Mouse (Mus musculus) forebrain, embryonic 16.5 days (tissue): ENCODE measurements around the gene Dzip1. TPM values are rescaled to one million over a fixed set of nuclear protein-coding genes. Genes with fewer than 3 reads are reported as not detected.
A peak's percentile ranks its signal among the peaks of the same experiment; 100 is the strongest.

ENCODE experiments used
- ATAC-seq: fragments of 200-750 bp; cut with Nextera tagmentation; 2 replicates; pipeline ENCODE4 v1.8.0; 2017; ENCODE audit warnings: mild to moderate bottlenecking, moderate library complexity
- H3K27ac ChIP-seq: fragments of 300-500 bp; sonication (generic); 2 replicates; pipeline ENCODE4 v1.5.1; 2014; ENCODE audit warnings: low read length, control low read depth
- H3K27me3 ChIP-seq: fragments of 300-500 bp; sonication (generic); replicated peaks from 2 replicates; pipeline ENCODE4 v1.6.1; 2014; ENCODE audit warnings: low read length; ENCODE audit not compliant: control insufficient read depth, insufficient read depth
- H3K36me3 ChIP-seq: fragments of 300-500 bp; sonication (generic); 2 replicates; pipeline ENCODE4 v1.6.1; 2014; ENCODE audit not compliant: control insufficient read depth, insufficient read depth
- H3K4me1 ChIP-seq: fragments of 300-500 bp; sonication (generic); replicated peaks from 2 replicates; pipeline ENCODE4 v1.6.1; 2014; ENCODE audit warnings: low read length; ENCODE audit not compliant: control insufficient read depth, insufficient read depth
- H3K4me2 ChIP-seq: fragments of 300-500 bp; sonication (generic); 2 replicates; pipeline ENCODE4 v1.6.1; 2014; ENCODE audit warnings: mild to moderate bottlenecking, low read length, control low read depth
- H3K4me3 ChIP-seq: fragments of 300-500 bp; sonication (generic); replicated peaks from 2 replicates; pipeline ENCODE4 v1.5.1; 2014; ENCODE audit warnings: mild to moderate bottlenecking, low read length, control low read depth
- H3K9ac ChIP-seq: fragments of 300-500 bp; sonication (generic); replicated peaks from 2 replicates; pipeline ENCODE4 v1.6.1; 2014; ENCODE audit warnings: low read depth, low read length, control low read depth
- H3K9me3 ChIP-seq: fragments of 300-500 bp; sonication (generic); 2 replicates; pipeline ENCODE4 v1.6.1; 2016; ENCODE audit warnings: low read length; ENCODE audit not compliant: control insufficient read depth
- WGBS: fragments of 180-500 bp; shearing (Covaris S2); extraction: QIAGEN DNeasy Blood & Tissue Kit; methylation state at CpG from one replicate; pipeline ENCODE4 v1.1.7; 2014; 5-methylcytosine and 5-hydroxymethylcytosine counted together
- polyA plus RNA-seq: library from polyadenylated mRNA; unstranded; fragments of >200 nt; fragmentation: Nextera tagmentation; extraction: Ambion mirVana; gene quantifications from 2 replicates; pipeline ENCODE4 v1.2.1, GENCODE M21; 2015

Dzip1 gene
- polyA plus RNA-seq, 1 experiment from 2014 or later = 46.7 TPM

GRCm38 (mm10) chr14:118940796-118941495 lies 15.7 kb upstream of the Dzip1 start:
- Histone ChIP-seq H3K4me2 (no peak overlapping the region), H3K27me3 (no peaks in the 10 kb centered on the region), H3K36me3 (no peaks in the 10 kb centered on the region), H3K4me3 (no peak overlapping the region), H3K4me1 (peaks cover 13% of the 10 kb centered on the region), H3K9me3 (no peaks in the 10 kb centered on the region), H3K9ac (no peak overlapping the region), H3K27ac (no peak overlapping the region)
- 75% methylated on average over 4 of the region's 4 CpGs for WGBS
- ATAC-seq = no peak

GRCm38 (mm10) chr14:118938551-118938950 lies 13.3 kb upstream of the Dzip1 start:
- H3K9ac ChIP-seq = peak overlapping the region; percentile 95
- H3K36me3 ChIP-seq = no peaks in the 10 kb centered on the region
- no peak overlapping the region for H3K27ac ChIP-seq
- whole genome bisulfite sequencing = 2% methylated on average over 7 of the region's 7 CpGs
- no peaks in the 10 kb centered on the region for H3K9me3 ChIP-seq
- H3K4me2 ChIP-seq = peak overlapping the region; percentile 59
- ATAC-seq = no peak
- peaks cover 13% of the 10 kb centered on the region for H3K4me1 ChIP-seq
- peak overlapping the region; percentile 98 for H3K4me3 ChIP-seq
- no peaks in the 10 kb centered on the region for H3K27me3 ChIP-seq

GRCm38 (mm10) chr14:118937533-118938492 lies 12.6 kb upstream of the Dzip1 start, which contains the start of gene Dnajc3:
Dnajc3 (plus strand) TSS chr14:118937976.
- peak; percentile 100 for ATAC-seq
- under 1% methylated on average over 123 of the region's 124 CpGs for WGBS

GRCm38 (mm10) chr14:118936952-118937351 lies 11.7 kb upstream of the Dzip1 start:
- no peaks in the 10 kb centered on the region for H3K9me3 ChIP-seq
- peak overlapping the region; percentile 78 for H3K9ac ChIP-seq
- peak overlapping the region; percentile 89 for H3K4me2 ChIP-seq
- H3K36me3 ChIP-seq = no peaks in the 10 kb centered on the region
- no peaks in the 10 kb centered on the region for H3K27me3 ChIP-seq
- H3K4me3 ChIP-seq = peak overlapping the region; percentile 98
- H3K27ac ChIP-seq = no peak overlapping the region
- peaks cover 11% of the 10 kb centered on the region for H3K4me1 ChIP-seq
- no peak for ATAC-seq
- 35% methylated on average over 4 of the region's 4 CpGs for WGBS

More at GRCm38 (mm10) chr14:118937533-118938492, 12.6 kb upstream of the Dzip1 start, which contains the start of gene Dnajc3:
- Histone ChIP-seq H3K4me2 (peak within 1 kb of the TSS; percentile 89), H3K9me3 (no peaks in the 10 kb centered on the region), H3K4me1 (peaks cover 13% of the 10 kb centered on the region), H3K4me3 (peak within 1 kb of the TSS; percentile 98), H3K27me3 (no peaks in the 10 kb centered on the region), H3K36me3 (no peaks in the 10 kb centered on the region), H3K9ac (peak within 1 kb of the TSS; percentile 95), H3K27ac (peak within 1 kb of the TSS; percentile 83)

GRCm38 (mm10) chr14:118936236-118936635 lies 11.0 kb upstream of the Dzip1 start:
- Histone ChIP-seq H3K27me3 (no peaks in the 10 kb centered on the region), H3K27ac (no peak overlapping the region)
- 69% methylated on average over 3 of the region's 3 CpGs for WGBS

GRCm38 (mm10) chr14:118934686-118935085 lies 9.4 kb upstream of the Dzip1 start:
- Histone ChIP-seq H3K9me3 (no peaks in the 10 kb centered on the region), H3K36me3 (no peaks in the 10 kb centered on the region), H3K4me3 (no peak overlapping the region), H3K27me3 (no peaks in the 10 kb centered on the region), H3K9ac (no peak overlapping the region), H3K4me1 (peaks cover 11% of the 10 kb centered on the region), H3K27ac (no peak overlapping the region), H3K4me2 (no peak overlapping the region)
- no peak for ATAC-seq
- 93% methylated on average over 9 of the region's 9 CpGs for WGBS

More at GRCm38 (mm10) chr14:118936236-118936635, 11.0 kb upstream of the Dzip1 start:
- no peaks in the 10 kb centered on the region for H3K36me3 ChIP-seq
- peaks cover 11% of the 10 kb centered on the region for H3K4me1 ChIP-seq
- H3K4me3 ChIP-seq = no peak overlapping the region
- no peaks in the 10 kb centered on the region for H3K9me3 ChIP-seq
- H3K4me2 ChIP-seq = no peak overlapping the region
- ATAC-seq = no peak
- H3K9ac ChIP-seq = no peak overlapping the region

- 69% methylated on average over 8 of the region's 8 CpGs for WGBS
- H3K27ac ChIP-seq = no peak overlapping the region
- no peak overlapping the region for H3K9ac ChIP-seq
- no peak overlapping the region for H3K4me2 ChIP-seq
- no peak for ATAC-seq
- no peak overlapping the region for H3K4me3 ChIP-seq
- no peaks in the 10 kb centered on the region for H3K27me3 ChIP-seq
- no peaks in the 10 kb centered on the region for H3K9me3 ChIP-seq
- H3K4me1 ChIP-seq = peaks cover 6% of the 10 kb centered on the region
- no peaks in the 10 kb centered on the region for H3K36me3 ChIP-seq
These were observed 7.7 kb upstream of the Dzip1 start for GRCm38 (mm10) chr14:118932956-118933355.

GRCm38 (mm10) chr14:118931181-118931580 lies 5.9 kb upstream of the Dzip1 start:
- 68% methylated on average over 2 of the region's 2 CpGs for WGBS
- no peak for ATAC-seq

GRCm38 (mm10) chr14:118930777-118931176 lies 5.5 kb upstream of the Dzip1 start:
- Histone ChIP-seq H3K4me1 (peaks cover 2% of the 10 kb centered on the region), H3K27me3 (no peaks in the 10 kb centered on the region), H3K4me2 (no peak overlapping the region), H3K4me3 (no peak overlapping the region), H3K9ac (no peak overlapping the region), H3K36me3 (no peaks in the 10 kb centered on the region), H3K27ac (no peak overlapping the region), H3K9me3 (no peaks in the 10 kb centered on the region)
- no peak for ATAC-seq
- 81% methylated on average over 2 of the region's 2 CpGs for WGBS

More at GRCm38 (mm10) chr14:118931181-118931580, 5.9 kb upstream of the Dzip1 start:
- H3K27ac ChIP-seq = no peak overlapping the region
- H3K27me3 ChIP-seq = no peaks in the 10 kb centered on the region
- H3K9me3 ChIP-seq = no peaks in the 10 kb centered on the region
- H3K4me2 ChIP-seq = no peak overlapping the region
- H3K9ac ChIP-seq = no peak overlapping the region
- no peaks in the 10 kb centered on the region for H3K36me3 ChIP-seq
- no peaks in the 10 kb centered on the region for H3K4me1 ChIP-seq
- no peak overlapping the region for H3K4me3 ChIP-seq
